Mouse (Mus musculus) c-Kit-negative CD71-positive TER-119-positive erythroid progenitor cells, embryonic 14.5 days (primary cell): ENCODE measurements around the gene Klc1.
"Not testable (repeated sequence)": the region's sequence is repeated elsewhere in the genome, so short reads cannot be mapped to it uniquely, and the experiment has no call there.

Experiments used
- DNase-seq: peaks from one replicate; pipeline ENCODE4 v3.0.0-alpha.2; 2013; ENCODE audit warnings: low read depth, low spot score

Gene Klc1

DNA sequence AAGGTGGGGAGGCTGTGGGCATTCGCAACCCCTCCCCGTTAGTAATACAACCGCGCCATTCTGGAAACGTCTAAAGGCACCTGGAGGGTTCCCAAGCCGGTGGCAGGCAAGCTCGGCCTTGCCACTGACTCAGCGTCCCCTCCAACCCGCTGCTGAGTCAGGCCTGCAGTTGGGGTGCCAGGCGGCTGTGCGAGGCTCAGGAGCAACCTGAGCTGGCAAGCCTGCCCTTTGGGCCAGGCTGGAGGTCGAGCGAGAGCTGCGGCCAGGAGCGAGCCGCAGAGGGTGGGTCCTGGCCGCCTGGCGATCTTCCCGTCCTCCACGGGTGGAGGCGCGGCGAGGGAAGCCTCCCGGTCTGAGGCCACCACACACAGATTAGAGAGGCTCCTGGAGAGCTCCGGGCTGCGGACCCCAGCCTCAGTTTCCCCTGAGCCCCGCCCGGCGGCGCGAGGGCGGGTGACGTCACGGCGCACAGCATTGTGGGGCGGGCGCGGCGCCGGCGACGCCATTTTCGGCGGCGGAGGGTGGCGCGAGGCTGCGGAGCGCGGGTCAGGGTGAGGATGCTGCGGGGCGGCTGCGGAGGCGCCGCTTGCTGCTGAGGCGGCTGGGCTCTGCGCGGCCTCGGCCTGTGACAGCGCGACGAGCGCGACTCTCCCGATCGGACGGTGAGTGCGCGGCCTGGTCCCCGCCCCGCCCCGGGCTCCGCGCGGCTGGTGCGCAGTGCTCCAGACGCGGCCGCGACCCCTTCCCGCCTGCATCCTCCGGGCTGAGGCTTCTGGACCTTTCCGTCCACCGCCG, at the start of gene Klc1:
Gene Klc1, plus strand, starts transcription at position 469 of the 795 bp plus-strand sequence.
- DNase-seq, result peak; percentile 66

DNA sequence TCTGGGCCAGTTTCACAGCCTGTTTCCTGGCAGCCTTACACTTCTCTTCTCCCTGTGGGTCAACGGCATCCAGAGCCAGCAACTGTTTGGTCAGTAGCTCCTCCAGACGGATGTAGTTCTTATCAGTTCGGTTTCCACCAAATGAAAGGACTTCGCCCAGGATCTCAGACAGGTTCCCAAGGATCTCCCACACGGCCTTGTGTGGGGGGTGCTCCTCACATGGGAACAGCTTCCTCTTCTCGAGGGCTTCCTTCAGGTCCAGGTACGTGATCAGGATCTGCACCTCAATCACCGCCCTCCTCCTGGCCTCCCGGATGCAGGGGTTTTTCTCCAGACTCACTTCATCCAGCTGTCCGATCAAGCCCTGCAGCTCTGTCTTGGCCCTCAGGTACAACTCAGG, 48.6 kb upstream of the Klc1 start:
- no peak for DNase-seq

DNA sequence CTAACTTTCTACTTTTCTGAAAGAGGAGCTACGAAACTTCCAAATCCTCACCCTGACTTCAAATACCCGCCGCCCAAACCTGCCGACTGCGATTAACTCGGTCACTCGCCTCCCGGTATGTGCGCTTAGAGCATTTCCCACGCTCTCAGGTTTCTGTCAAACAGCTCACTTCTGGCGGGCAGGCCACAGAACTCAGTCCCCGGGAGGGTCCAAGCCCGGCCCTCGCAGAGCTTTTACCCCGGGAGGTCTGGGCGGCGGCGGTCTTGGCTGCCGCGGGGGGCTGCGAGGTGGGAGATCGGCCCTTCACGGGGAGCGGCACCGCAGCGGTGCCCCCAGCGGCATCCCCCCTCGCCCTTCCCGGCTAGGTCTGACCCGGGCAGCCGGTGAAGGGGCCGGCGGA, 46.2 kb upstream of the Klc1 start:
- peak; percentile 8 for DNase-seq

DNA sequence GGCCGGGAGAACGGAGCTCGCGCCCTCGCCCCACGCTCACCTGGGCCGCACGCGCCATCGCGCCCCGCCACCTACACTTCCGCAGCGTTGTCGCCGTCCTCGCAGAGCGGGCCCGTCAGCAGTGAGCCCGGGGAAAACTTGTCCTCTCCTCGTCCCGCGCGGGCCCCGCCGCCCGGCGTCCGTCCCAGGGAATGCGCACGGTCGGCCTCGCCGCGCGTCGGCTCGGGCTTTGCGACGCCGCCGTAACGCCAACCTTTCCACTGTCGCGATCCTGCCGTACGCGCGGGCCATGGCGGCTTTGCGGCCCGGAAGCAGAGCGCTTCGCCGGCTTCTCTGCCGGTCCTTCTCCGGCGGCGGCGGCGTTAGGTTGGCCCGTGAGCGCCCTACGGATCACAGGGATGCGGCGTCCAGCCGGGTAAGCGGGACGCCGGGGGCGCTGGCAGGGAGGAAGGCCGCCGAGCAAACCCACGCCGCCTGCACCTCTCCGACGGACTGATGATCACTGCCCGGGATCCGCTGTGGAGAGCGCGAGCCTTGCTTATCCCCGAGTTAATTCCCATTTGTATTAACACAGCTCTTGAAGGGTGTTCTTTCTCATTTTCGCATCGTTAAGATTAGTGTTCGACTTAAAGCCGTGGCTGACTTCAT, 45.5 kb upstream of the Klc1 start, which contains the start of the genes Bag5 and Apopt1:
Gene Bag5, minus strand, starts transcription at position 254 of the 648 bp plus-strand sequence.
Gene Apopt1, plus strand, starts transcription at position 258 of the 648 bp plus-strand sequence.
- DNase-seq, result peak; percentile 76

DNA sequence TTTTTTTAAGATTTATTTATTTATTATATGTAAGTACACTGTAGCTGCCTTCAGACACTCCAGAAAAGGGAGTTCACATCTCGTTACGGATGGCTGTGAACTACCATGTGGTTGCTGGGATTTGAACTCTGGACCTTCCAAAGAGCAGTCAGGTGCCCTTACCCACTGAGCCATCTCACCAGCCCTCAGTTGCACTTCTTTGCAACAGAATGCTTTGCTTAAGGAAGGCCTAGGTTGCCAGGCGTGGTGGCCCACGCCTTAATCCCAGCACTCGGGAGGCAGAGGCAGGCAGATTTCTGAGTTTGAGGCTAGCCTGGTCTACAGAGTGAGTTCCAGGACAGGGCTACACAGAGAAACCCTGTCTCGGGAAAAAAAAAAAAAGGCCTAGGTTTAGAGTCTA, 44.8 kb upstream of the Klc1 start:
- not testable (repeated sequence) for DNase-seq

DNA sequence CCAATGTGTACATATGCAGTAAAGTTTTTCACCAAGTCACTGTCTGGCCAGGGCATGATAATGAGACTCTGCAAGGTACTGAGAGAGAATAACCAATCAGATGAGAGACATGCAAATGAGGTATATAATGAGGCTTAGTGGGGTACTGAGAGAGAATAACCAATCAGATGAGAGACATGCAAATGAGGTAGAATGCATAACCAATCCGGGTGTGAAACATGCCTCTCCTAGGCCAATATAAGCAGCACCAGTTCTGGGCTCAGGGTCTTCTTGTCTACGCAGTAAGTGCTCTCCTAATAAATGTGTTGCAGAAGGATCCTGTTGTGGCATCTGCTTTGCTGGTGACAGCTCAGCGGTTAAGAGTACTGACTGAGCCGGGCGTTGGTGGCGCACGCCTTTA, 42.1 kb upstream of the Klc1 start:
- DNase-seq, result no peak

DNA sequence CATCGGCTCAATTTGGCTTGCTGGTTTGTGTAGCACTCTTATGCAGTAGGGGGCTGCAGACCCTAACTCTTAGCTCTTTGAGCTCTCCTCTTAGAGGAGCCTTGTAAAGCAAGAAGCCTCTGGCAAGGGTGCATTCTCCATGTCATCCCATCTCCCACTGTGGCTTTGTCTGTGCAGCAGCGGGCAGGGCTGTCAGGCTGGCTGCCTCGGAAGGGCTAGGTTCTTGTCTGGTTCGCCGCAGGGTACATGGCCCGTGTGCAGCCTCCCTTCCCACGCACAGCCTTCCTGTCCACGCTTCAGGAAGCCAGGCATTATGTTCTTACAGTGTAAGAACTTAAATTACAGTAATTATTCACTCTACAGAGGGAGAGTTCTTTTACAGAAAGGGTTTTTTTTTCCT, 40.0 kb upstream of the Klc1 start:
- no peak for DNase-seq

DNA sequence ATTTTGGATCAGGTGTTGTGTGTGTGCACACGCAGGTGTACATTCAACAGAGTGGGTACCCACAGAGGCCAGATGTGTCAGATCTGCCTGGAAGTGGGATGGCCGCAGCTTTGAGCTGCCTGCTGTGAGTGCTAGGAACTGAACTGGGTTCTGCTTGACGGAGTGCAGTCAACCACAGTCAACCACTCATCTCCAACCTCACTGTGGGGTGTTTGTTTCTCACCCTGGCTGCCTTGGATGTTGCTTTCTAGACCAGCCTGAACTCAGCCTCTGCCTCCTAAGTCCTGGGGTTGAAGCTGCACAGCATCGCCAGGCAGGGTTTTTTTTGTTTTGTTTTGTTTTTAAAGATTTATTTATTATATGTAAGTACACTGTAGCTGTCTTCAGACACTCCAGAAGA, 38.4 kb upstream of the Klc1 start:
- DNase-seq, result no peak

DNA sequence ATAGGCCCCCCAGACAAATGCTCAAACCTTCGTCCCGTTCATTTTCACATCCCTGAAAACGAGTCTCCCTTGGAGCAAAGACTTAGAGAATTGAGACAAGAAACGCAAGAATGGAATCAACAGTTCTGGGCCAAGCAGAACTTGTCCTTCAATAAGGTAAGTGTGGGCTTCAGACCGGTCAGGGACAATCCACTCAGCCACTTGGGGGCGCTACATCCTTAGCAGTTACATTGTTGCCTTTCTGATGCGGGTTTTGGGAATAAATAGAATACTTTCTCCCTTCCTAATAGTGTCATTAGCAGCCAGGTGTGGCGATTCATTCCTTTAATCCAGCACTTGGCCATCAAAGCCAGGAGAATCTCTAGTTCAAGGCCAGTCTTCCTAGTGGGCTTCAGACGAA, 36.0 kb upstream of the Klc1 start:
- DNase-seq, result peak; percentile 8

DNA sequence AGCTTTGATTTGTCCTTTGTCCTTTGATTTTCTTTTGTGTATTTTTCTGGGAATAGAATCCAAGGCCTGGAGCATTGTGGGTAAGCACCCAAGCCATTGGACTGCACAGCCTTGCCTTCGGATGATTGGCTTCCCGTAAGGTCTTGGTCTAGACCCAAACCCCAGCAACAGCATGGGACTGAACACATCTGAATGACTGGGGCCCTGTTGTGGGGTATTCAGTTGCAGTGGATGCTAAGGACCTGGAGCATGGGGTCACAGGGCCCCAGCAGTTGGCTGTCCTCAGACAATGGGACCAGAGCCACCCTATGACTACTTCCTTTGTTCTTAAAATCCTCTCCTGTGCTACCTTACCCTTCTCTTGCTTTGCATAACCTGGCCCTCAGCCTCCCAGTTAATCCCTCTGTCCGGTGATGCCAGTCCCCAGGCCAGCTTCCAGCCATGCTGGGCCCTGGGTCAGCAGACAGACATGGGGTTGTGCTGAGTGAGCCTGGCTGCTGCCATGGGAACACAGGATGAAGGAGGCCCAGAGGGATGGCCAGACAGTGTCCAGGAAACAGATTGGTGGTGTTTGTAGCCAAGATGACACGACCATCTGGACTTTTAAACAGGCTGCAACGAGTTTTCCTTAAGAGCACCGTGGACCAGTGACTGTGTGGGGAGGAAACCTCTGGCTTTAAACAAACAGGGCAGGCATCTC, 33.9 kb upstream of the Klc1 start:
- no peak for DNase-seq

DNA sequence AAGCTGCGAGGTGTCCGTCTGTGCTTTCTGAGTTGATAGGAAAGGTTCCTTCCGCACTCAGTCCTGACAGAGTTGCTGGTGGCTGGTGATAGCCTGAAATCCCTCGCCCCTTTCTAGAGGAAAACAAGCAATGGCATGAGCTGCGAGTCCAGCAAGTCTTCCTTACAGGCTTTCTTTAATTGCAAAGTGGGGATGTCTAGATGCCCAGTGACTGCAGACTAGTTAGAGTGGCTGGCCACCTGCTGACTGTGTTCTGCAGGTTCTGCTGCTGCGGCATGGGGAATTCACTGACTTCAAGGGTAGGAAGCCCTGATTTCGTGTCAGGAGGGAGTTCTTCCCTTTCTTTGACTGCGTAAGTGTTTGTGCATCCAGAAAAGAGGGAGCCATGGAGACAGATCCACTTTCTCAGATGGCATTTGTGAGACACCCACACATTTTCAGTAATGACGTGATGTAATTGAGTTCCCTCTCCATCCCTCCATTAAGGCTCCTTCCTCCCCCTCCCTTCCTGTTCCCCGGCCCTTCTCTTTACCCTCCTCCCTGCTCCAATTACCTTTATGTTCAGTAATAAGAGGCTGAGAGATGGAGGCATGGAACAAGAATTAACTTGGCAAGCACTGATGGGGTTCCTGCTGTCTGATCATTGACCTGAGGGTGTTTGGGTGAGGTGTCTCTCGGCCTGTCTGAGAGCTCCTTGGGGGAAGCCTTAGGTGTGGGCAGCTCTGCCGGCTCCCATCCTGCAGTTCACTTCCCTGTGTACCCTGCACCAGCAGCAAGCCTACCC, 33.1 kb upstream of the Klc1 start:
- no peak for DNase-seq

DNA sequence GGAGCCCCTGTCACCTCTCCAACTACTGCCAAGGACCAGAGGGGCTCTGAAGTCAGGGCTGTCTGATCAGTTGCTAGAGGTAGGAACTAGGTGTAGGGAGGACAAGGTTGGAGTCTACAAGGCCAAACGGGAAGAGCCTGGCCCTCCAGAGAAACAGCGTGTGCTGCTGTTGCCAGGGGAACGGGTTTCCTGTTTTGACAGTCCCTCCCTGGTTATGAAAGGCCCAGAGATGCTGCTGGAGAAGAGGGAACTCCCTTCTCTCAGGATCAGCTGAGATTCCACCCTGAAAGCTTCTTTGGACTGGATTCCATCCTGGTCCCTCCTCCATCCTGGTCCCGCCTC, 32.6 kb upstream of the Klc1 start:
- DNase-seq, result no peak

DNA sequence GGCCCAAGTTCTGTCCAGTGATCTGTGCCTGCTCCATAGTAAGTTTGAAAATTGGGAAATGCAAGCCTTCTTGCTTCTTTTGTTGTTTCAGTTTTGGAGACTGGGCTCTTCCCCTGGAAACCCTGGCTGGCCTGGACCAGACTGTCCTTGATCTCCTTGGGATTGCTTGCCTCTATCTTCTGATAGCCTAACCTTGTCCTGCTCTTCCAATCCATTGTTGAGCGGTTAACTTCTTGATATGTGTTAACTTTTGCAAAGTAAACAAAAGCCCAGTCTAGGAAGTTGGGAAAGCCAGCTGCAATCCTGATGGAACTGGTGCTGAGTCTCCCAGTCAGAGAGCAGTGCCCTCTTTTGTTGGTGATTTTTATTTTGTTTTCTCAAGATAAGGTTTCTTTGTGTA, 30.7 kb upstream of the Klc1 start:
- DNase-seq, result no peak

DNA sequence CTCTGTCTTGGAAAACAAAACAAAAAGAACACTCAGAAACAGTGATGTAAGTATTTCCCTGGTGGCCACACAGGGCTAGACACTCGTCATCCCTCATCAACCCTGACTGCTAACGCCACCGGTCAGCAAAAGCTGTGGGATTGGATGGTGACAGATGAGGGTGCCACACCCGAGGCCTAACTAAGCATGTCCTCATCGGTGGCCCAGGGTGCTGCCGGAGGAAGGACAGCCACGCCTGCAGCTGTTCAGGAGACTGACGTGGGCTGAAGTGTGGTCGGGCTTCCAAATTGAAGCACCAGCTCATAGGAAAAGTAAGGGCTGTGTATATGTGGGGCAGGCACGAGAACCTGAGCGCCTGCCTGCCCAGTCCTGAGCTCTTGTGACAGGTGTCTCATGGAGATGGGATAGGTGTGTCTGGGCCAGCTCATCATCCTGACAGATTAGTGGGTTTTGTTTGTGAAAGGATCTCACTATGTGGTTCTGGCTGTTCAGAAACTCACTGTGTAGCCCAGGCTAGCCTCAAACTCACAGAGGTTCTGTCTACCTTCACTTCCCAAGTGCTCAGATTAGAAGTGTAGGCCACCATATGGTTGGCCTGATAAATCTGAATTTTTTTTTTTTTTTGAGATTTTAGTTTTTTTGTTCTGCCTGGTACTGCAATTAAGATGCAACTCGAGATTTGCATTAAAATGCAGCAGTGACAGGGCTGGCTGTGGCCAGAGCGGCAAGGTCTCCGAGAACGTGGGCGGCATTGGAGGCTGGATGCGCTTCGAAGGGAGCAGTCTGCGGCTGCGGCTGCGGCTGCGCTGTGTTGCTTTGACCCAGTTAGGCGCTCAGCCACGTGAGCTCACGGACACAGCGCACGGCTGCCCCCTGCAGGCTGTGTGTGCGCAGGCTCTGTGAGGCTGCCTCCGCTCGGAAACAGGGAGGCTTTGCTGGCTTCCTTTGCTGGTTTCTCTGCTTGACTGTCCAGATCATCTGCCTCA, 26.5 kb upstream of the Klc1 start:
- DNase-seq, result peak; percentile 56

DNA sequence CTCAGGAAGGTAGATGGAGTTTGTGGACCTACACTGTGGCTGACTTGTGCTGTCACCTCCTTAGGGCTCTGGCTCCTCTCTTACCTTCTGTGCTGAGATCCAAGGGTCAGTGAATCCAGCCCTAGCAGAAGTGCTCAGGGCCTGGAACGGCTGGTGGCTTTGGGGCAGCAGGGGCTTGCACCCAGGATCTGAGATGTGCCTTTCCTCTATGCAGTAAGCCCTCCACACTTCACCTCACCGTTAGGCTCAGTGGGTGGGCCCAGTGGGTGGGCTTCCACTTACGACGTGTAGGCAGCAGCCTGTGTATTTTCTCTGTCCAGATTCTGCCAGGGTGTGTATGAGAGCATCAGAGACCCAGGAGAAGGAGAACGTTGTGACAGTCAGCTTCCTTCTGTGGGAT, 25.7 kb upstream of the Klc1 start:
- DNase-seq, result no peak

DNA sequence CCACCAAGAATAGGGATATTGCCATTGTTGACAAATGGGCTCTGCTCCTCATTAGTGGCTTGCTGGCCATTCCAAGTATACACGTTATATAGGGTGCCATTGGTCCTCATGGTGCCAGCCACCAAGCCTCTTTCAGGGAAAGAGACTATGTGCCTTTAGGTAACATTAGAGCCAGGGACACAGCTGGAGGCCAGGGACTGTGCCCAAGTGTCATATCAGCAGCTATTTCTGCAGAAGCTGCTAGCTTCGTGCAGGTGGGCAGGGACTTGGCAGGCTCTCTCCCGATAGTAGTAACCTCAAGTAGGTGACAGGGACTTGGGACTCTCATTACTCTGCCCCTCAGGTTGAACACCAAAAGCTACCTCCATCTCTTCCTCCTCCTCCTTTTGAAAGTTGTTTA, 23.7 kb upstream of the Klc1 start:
- DNase-seq, result no peak

DNA sequence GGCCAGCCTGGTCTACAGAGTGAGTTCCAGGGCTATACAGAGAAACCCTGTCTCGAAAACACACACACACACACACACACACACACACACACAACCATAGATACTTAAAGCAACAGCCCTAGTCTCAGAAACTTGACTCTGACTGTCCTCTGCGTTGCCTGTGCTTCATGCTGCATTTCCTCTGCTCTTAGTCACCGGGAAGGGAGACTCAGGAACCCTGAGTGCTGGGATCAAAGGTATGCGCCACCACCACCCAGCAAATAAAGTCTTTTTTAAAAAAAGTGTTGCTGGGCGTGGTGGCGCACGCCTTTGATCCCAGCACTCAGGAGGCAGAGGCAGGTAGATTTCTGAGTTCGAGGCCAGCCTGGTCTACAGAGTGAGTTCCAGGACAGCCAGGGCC, 22.0 kb upstream of the Klc1 start:
- DNase-seq, result not testable (repeated sequence)

DNA sequence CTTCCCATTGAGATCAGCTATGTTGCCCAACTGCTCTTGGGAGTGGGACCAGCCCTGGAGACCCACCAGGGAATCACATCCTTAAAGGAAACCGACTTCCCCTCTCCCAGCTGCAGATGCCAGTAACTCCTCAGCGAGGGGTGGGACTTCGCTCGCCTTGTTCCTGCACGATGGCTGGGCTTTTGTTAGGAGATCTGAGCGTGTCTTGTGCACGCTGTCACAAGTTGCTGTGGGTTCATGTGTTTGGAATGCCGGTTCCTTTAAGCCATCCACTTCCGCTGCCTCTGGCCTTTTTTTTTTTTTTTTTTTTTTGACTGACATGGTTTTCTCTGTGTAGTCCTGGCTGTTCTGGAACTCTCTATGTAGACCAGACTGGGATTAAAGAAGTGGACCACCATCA, 21.3 kb upstream of the Klc1 start:
- DNase-seq, result no peak

DNA sequence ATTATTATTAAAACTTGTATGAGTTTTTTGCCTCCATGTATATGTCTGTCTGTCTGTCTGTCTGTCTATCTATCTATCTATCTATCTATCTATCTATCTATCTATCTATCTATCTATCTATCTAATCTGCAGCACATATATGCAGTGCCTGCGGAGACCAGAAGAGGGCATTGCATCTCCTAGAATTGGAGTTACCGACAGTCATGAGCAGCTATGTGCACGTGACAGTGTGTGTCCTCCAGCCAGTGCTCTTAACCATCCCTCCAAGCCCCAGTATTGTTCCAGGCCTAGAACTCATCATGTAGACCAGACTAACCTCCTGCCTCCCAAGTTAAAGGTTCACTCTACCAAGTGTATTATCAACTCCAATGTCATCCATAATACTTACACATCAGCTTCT, 19.9 kb upstream of the Klc1 start:
- no peak for DNase-seq

DNA sequence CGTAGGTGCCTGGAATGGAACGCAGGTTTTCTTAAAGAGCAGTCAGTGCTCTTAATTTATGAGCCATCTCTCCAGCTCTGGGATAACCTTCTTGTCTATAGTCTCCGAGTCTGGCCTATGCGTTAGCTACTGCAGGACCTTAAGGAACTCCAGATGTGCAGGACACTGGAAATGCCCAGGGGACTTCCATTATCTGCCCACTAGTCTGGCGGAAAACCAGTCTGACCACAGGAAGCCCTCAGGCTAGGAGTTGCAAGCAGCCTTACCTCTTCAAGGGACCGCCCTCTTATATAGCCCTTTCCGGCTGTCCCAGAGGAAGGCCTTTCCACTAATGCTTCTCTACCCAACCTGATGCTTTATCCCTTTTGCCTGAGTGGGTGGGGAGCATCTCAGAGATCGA, 17.3 kb upstream of the Klc1 start:
- DNase-seq, result no peak

DNA sequence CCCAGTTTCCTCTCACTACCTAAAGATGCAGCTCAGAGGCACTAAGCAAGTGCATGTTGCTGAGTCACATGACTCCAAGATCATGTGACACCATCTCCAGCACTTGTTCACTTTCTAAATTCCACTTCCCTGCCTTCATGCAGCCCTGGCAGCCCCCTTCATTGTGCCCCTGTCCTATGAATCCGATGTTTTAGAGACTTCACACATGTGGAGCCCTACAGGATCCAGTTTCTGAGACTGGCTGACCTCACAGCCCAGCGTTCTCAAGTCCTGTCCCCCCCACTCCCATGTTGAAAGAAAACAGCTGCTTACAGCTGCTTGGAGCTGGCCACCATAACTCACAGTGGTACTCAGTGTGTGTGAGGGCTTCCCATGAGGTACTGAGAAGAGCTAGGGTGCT, 15.2 kb upstream of the Klc1 start:
- no peak for DNase-seq
